In the genomic region with DNA sequence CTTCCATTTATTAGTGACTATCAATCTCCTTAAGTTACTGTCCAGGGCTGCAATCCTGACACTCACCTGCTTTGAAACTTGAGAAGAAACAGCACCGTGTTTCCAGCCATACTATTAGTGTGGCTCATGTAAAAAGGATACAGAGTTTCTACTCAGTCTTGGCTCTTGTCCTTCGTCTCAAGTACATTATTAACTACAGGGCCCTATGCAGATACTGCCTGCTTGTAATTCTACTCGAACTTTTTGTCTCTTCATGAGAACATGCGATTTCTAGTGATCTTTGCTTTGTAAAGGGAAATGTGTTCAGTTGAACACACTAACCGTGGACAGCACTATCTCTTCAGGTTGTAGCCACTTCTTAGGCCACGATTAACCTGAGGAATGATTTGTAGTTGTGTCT, we compare ENCODE assay signal across 33 mouse cellular contexts.
"Had no signal": no experiment of that assay in that cellular context is flagged by ENCODE, and none has a peak within 500 bp of the region (broad histone marks: within the 10 kb centered on the region; RNA-seq: fewer than 3 reads in every experiment).

No protein-coding gene starts in this region.

- H3K4me2 ChIP-seq: limb, embryonic 12.5 days; limb, embryonic 13.5 days; limb, embryonic 15.5 days; liver, embryonic 11.5 days; liver, embryonic 12.5 days; liver, embryonic 13.5 days; liver, embryonic 15.5 days; lung, embryonic 14.5 days; lung, embryonic 15.5 days; midbrain, embryonic 11.5 days; midbrain, embryonic 12.5 days; midbrain, embryonic 13.5 days; midbrain, embryonic 15.5 days; neural tube, embryonic 12.5 days; neural tube, embryonic 13.5 days had no signal

- H3K27ac ChIP-seq: limb, embryonic 10.5 days; limb, embryonic 12.5 days; limb, embryonic 13.5 days; limb, embryonic 15.5 days; liver, embryonic 12.5 days; liver, embryonic 13.5 days; liver, embryonic 14.5 days; liver, embryonic 15.5 days; lung, embryonic 15.5 days; macrophage; midbrain, embryonic 10.5 days; midbrain, embryonic 12.5 days; midbrain, embryonic 13.5 days; midbrain, embryonic 15.5 days; neural tube, embryonic 12.5 days; neural tube, embryonic 13.5 days had no signal

- ATAC-seq: liver, embryonic 12.5 days; liver, postnatal 0 days; lung, postnatal 0 days; midbrain, embryonic 13.5 days; midbrain, embryonic 15.5 days; midbrain, embryonic 16.5 days had no signal

- H3K27me3 ChIP-seq: limb, embryonic 12.5 days; limb, embryonic 15.5 days; liver, embryonic 12.5 days; liver, embryonic 13.5 days; liver, embryonic 15.5 days; lung, embryonic 15.5 days; megakaryocyte, embryonic 14.5 days; midbrain, embryonic 12.5 days; midbrain, embryonic 13.5 days; midbrain, embryonic 15.5 days; neural tube, embryonic 12.5 days; neural tube, embryonic 13.5 days had no signal

- H3K9ac ChIP-seq: limb, embryonic 12.5 days; limb, embryonic 13.5 days; limb, embryonic 15.5 days; liver, embryonic 12.5 days; liver, embryonic 13.5 days; liver, embryonic 14.5 days; liver, embryonic 15.5 days; liver, postnatal 0 days; lung, embryonic 14.5 days; lung, embryonic 15.5 days; midbrain, embryonic 12.5 days; midbrain, embryonic 13.5 days; midbrain, embryonic 15.5 days; neural tube, embryonic 12.5 days; neural tube, embryonic 13.5 days had no signal

- H3K4me3 ChIP-seq: limb, embryonic 10.5 days; limb, embryonic 12.5 days; limb, embryonic 13.5 days; limb, embryonic 15.5 days; liver, embryonic 12.5 days; liver, embryonic 13.5 days; liver, embryonic 15.5 days; lung, embryonic 15.5 days; megakaryocyte, embryonic 14.5 days; midbrain, embryonic 10.5 days; midbrain, embryonic 12.5 days; midbrain, embryonic 13.5 days; midbrain, embryonic 15.5 days; myocyte; neural tube, embryonic 12.5 days; neural tube, embryonic 13.5 days had no signal

- H3K9me3 ChIP-seq: limb, embryonic 10.5 days; limb, embryonic 12.5 days; limb, embryonic 13.5 days; limb, embryonic 15.5 days; liver, embryonic 12.5 days; liver, embryonic 13.5 days; liver, embryonic 15.5 days; lung, embryonic 15.5 days; midbrain, embryonic 10.5 days; midbrain, embryonic 12.5 days; midbrain, embryonic 13.5 days; midbrain, embryonic 15.5 days; neural tube, embryonic 12.5 days; neural tube, embryonic 13.5 days had no signal

- H3K4me1 ChIP-seq: megakaryocyte, embryonic 14.5 days had no signal

- DNase-seq: left cerebral cortex, postnatal 4 days; liver; liver, embryonic 13.5 days; liver, postnatal 0 days; lung, adult 18-20 months; lung, adult 2 months; lung, embryonic 14.5 days; lung, postnatal 10 days; lung, postnatal 14 days; lung, postnatal 36 days; lung, postnatal 4 days; midbrain, embryonic 14.5 days had no signal

- H3K36me3 ChIP-seq: limb, embryonic 10.5 days; limb, embryonic 12.5 days; limb, embryonic 13.5 days; limb, embryonic 15.5 days; liver, embryonic 12.5 days; liver, embryonic 13.5 days; liver, embryonic 15.5 days; lung, embryonic 15.5 days; midbrain, embryonic 10.5 days; midbrain, embryonic 12.5 days; midbrain, embryonic 13.5 days; midbrain, embryonic 15.5 days; neural tube, embryonic 12.5 days; neural tube, embryonic 13.5 days had no signal
